Mouse (Mus musculus): ENCODE data around the gene Rnpepl1. TPM values are rescaled to one million over a fixed set of nuclear protein-coding genes. Genes with fewer than 3 reads are reported as not detected.

The Rnpepl1 gene
- total and polyA plus RNA-seq, 3 experiments = 5.1 to 20.2 (median 14.6) TPM

DNA sequence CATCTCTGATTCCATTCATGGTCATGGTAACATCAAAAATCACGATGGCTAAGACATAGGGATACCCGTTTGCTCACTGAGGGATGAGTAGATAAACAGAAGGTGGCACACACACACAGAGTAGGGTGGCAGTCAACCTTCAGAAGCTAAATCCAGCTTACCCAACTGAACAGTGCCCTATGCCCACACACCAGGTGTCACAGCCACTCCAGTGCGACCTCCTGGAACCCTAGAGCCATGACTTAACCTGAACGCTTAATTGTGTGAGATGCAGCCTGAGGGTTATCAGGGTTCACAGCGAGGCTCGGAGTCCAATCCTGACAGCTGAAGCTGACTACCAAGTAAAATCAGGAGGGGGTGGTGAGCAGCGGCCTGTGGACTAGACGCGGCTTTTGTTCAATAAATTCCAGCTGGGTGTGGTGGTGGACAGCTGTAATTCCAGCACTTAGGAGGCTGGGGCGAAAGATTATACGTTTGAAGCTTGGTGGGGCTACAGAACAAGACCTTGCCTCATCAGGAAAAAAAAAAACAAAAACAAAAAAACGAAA, 33.1 kb upstream of the Rnpepl1 start:
- TF ChIP-seq MYC (IDR thresholded peaks at IDR 0.05; ENCODE audit: low read depth, low read length) (no peak), MAZ (IDR thresholded peaks at IDR 0.05; ENCODE audit: low read depth, low read length) (no peak), NRF1 (IDR thresholded peaks at IDR 0.05; ENCODE audit: low read depth, low read length) (no peak), CTCF (conservative IDR thresholded peaks at IDR 0.05 in 1 of 2, IDR thresholded peaks at IDR 0.05 in 1 of 2; ENCODE audit: low read depth in 2 of 2, low read length in 2 of 2) (no peak), NELFE (IDR thresholded peaks at IDR 0.05; ENCODE audit: low read depth, low read length) (no peak), USF2 (conservative IDR thresholded peaks at IDR 0.05; ENCODE audit: low read depth, low read length) (no peak), TBP (conservative IDR thresholded peaks at IDR 0.05; ENCODE audit: low read depth, low read length) (no peak), EP300 (IDR thresholded peaks at IDR 0.05; ENCODE audit: low read length) (no peak), BHLHE40 (IDR thresholded peaks at IDR 0.05; ENCODE audit: low read depth, low read length) (no peak), ETS1 (conservative IDR thresholded peaks at IDR 0.05; ENCODE audit: low read depth, low read length) (no peak), ELF1 (IDR thresholded peaks at IDR 0.05; ENCODE audit: low read depth, low read length) (no peak), KAT2A (IDR thresholded peaks at IDR 0.05; ENCODE audit: insufficient replicate concordance, low read length) (no peak), IRF4 (IDR thresholded peaks at IDR 0.05; ENCODE audit: low read depth, low read length) (no peak), CHD2 (IDR thresholded peaks at IDR 0.05; ENCODE audit: low read length) (no peak)
- Histone ChIP-seq H3K9me3 (replicated peaks; ENCODE audit: low read length) (peaks cover 6% of the 10 kb centered on the region), H3K9ac (ENCODE audit: insufficient read depth, low read depth) (no peak overlapping the region), H3K36me3 (replicated peaks in 1 of 2; ENCODE audit: control insufficient read depth in 1 of 2, insufficient read depth in 1 of 2, low read length in 1 of 2) (no peaks in the 10 kb centered on the region), H3K27ac (ENCODE audit: insufficient read depth, low read depth) (no peak overlapping the region), H3K4me2 (ENCODE audit: insufficient read depth, low read depth, poor library complexity, severe bottlenecking) (no peak overlapping the region), H3K4me1 (ENCODE audit: control insufficient read depth in 1 of 2, insufficient read depth in 2 of 2) (no peaks in the 10 kb centered on the region), H3K79me2 (replicated peaks; ENCODE audit: control insufficient read depth, extremely low read depth, insufficient read depth, poor library complexity, severe bottlenecking) (no peaks in the 10 kb centered on the region), H3K27me3 (replicated peaks) (peaks cover 95% of the 10 kb centered on the region), H3K4me3 (replicated peaks in 1 of 3; ENCODE audit: low read depth in 2 of 3, low read length in 2 of 3, poor library complexity in 1 of 3) (no peak overlapping the region)
- dilution Hi-C loops (cut with MboI; ENCODE audit: extremely low pct_ligation_motif_present, extremely low pct_unique_long_range_greater_than_20kb, low sequenced_read_pairs) (no loop called here), in situ Hi-C loops (cut with MboI; ENCODE audit: low pct_ligation_motif_present, low pct_unique_long_range_greater_than_20kb, low sequenced_read_pairs) (no loop called here)
- DNase-seq (ENCODE audit: extremely low read depth) = no peak

DNA sequence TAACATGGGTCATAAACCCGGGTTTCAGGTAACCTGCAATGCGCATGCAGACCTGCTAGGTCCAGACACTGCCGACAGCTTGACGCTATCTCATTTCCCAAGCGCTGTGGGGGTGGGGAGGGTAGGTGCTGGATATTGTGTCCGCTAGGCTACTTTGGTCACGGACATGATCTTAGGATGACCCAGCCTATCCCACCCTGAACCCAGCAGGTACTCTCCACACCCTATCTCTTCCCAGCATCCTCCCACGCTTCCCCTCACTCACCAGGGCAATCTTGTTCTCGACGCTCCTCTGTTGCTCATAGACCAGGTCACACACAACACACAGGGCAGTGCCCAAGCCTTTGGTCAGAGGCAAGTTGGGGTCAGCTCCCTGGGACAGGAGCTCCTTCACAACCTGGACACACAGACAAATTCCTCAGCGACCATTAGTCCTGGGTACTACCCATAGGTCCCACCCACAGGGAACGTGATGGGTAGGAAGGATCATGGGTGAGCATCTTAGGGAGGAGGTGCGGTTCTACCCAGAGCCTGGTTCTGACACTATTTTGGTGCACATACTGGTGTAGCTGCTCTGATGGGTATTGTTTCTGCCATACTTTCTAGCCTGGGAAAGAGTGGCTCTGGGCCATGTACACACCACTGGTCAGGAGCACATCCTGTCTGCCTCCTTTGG, 32.4 kb upstream of the Rnpepl1 start:
- H3K27me3 ChIP-seq (replicated peaks) = peaks cover 96% of the 10 kb centered on the region
- dilution Hi-C loops (cut with MboI; ENCODE audit: extremely low pct_ligation_motif_present, extremely low pct_unique_long_range_greater_than_20kb, low sequenced_read_pairs) (no loop called here), in situ Hi-C loops (cut with MboI; ENCODE audit: low pct_ligation_motif_present, low pct_unique_long_range_greater_than_20kb, low sequenced_read_pairs) (no loop called here)
- no peak overlapping the region for H3K27ac ChIP-seq (ENCODE audit: insufficient read depth, low read depth)
- no peak overlapping the region for H3K4me2 ChIP-seq (ENCODE audit: insufficient read depth, low read depth, poor library complexity, severe bottlenecking)
- H3K9me3 ChIP-seq (replicated peaks; ENCODE audit: low read length) = peaks cover 2% of the 10 kb centered on the region
- no peaks in the 10 kb centered on the region for H3K36me3 ChIP-seq (replicated peaks in 1 of 2; ENCODE audit: control insufficient read depth in 1 of 2, insufficient read depth in 1 of 2, low read length in 1 of 2)
- H3K79me2 ChIP-seq (replicated peaks; ENCODE audit: control insufficient read depth, extremely low read depth, insufficient read depth, poor library complexity, severe bottlenecking) = no peaks in the 10 kb centered on the region
- TF ChIP-seq KAT2A (IDR thresholded peaks at IDR 0.05; ENCODE audit: insufficient replicate concordance, low read length) = no peak
- TF ChIP-seq RAD21 (IDR thresholded peaks at IDR 0.05; ENCODE audit: low read depth, low read length) = no peak
- TF ChIP-seq MYC (IDR thresholded peaks at IDR 0.05; ENCODE audit: low read depth, low read length) = no peak
- TF ChIP-seq POLR2A (IDR thresholded peaks at IDR 0.05; ENCODE audit: low read depth, low read length) = no peak
- TF ChIP-seq HCFC1 (IDR thresholded peaks at IDR 0.05; ENCODE audit: low read depth, low read length) = no peak
- TF ChIP-seq UBTF (IDR thresholded peaks at IDR 0.05; ENCODE audit: low read depth, low read length) = no peak
- TF ChIP-seq USF2 (conservative IDR thresholded peaks at IDR 0.05; ENCODE audit: low read depth, low read length) = no peak
- TF ChIP-seq USF1 (IDR thresholded peaks at IDR 0.05; ENCODE audit: low read depth, low read length) = no peak
- no peak for TF ChIP-seq EP300 (IDR thresholded peaks at IDR 0.05; ENCODE audit: low read length)
- TF ChIP-seq NELFE (IDR thresholded peaks at IDR 0.05; ENCODE audit: low read depth, low read length) = no peak
- TF ChIP-seq BHLHE40 (IDR thresholded peaks at IDR 0.05; ENCODE audit: low read depth, low read length) = no peak
- no peak overlapping the region for H3K4me3 ChIP-seq (replicated peaks in 1 of 3; ENCODE audit: low read depth in 2 of 3, low read length in 2 of 3, poor library complexity in 1 of 3)
- no peaks in the 10 kb centered on the region for H3K4me1 ChIP-seq (ENCODE audit: control insufficient read depth in 1 of 2, insufficient read depth in 2 of 2)
- H3K9ac ChIP-seq (ENCODE audit: insufficient read depth, low read depth) = no peak overlapping the region
- no peak for DNase-seq (ENCODE audit: extremely low read depth)
